Mouse (Mus musculus) liver, postnatal 0 days (tissue): ENCODE measurements around the gene Stk39.

Experiments
- CTCF ChIP-seq: sonication (generic); IDR thresholded peaks from 2 replicates; pipeline ENCODE4 v1.5.1; 2016; ENCODE audit warnings: antibody characterized with exemption, low read depth
- EP300 ChIP-seq: IDR thresholded peaks from 2 replicates; pipeline ENCODE4 v1.6.1; 2016; ENCODE audit warnings: antibody characterized with exemption, low read depth, mild to moderate bottlenecking

GRCm38 (mm10) chr2:68468698-68469097 is 3.4 kb downstream of the Stk39 start:
- TF ChIP-seq EP300 (no peak), CTCF (peak; percentile 47)
